Mouse (Mus musculus): ENCODE results near the gene Ehd1.
"Not testable (repeated sequence)": the region's sequence is repeated elsewhere in the genome, so short reads cannot be mapped to it uniquely, and the experiment has no call there.

Ehd1 gene

DNA sequence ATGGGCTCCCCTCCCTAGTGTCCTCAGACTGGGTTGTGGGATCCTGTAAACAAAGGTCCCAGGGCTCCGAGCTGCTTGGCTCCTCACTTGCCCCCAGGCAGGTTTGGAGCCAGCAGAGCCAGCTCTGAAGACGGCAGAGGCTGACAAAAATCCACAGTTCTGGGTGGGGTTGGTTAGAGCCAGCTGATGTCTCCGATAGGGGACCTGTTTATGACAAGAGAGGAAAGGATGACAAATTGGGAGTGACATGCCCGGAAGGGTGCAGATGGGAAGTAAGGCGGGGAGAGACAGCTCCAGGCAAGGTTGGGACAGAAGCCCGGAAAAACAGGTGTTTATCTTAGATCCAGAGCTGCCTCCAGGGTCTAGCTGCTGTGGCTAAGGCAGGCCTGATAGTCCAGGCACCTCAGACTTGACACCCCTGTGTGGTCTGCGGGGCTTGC, 23.9 kb downstream of the Ehd1 start:
- DNase-seq (ENCODE audit: low spot score), result no peak

- DNase-seq (ENCODE audit: low spot score), result no peak
Observed at GRCm38 (mm10) chr19:6302114-6302513, 25.6 kb downstream of the Ehd1 start.

DNA sequence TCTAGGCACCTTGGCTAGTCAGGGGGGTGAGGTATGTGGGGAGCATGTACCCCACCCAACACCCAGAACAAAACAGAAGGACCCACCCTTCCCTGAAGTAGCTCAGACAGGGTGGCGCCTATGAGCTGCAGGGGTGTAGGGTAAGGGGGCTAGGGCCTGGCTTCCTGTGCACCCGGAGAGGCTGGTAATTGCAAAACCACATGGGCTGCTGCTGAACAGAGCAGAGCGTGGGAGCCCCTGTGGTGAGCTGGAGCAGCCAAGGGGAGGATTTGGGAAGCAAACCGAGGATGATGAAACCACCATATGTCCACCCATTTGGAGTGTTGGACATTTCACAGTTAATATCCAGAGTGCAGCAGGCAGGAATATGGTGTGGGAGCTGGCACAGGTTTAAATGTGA, 26.0 kb downstream of the Ehd1 start:
- no peak for DNase-seq (ENCODE audit: low spot score)

GRCm38 (mm10) chr19:6303831-6304230, 27.3 kb downstream of the Ehd1 start:
- no peak for DNase-seq (ENCODE audit: low spot score)

DNA sequence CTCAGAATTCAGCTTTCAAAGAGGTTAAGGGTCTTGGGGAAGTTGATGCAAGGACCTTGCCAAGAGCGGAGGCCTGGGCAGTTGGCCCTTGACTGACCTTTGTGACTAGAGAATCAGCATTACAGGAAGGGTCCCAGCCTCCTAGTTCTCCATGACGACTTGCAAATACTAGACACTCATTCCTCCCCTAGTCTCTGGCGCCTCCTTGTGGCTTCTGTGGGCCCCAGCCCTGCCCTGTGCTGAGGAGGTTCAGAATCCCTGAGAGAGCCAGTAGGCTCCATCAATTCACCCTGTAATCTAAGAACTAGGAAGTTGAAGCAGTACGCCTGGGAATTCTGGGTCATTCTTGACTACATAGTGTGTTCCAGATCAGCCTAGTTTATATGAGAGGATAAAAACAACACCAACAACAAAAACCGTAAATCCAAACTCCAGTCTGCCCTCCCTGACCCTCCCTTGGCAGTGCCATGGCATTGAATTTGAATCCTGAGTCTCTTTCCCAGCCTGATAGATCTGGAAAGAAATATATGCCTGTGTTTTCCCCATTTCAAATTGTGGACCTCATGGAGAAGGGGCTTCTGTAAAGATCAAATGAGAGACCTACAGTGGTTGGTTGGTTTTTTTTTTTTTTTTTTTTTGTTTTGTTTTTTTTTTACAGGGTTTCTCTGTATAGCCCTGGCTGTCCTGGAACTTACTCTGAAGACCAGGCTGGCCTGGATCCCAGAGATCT, 28.4 kb downstream of the Ehd1 start:
- peak; percentile 95 for DNase-seq (ENCODE audit: low spot score)

- no peak for DNase-seq (ENCODE audit: low spot score)
Observed at GRCm38 (mm10) chr19:6305517-6306115, 29.1 kb downstream of the Ehd1 start.

DNA sequence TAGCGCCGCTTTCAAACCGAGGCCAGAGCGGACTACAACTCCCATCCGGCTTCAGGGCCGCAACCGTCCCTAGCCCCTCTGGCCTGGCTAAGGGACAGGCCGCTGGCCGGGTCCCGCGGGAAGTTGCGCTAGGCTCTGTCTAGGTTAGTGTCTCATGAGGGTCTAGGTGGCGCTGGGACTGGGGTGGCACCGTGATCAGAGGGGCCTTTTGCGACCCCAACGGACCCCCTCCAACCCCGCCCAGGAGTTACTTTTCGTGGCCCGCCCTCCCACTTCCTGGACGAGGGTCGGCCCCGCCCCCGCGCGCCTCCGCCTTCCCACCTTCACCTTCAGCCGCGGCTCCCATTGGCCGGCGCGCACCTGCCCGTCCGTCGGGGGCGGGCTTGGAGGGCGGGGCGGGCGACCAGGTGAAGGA, 29.6 kb downstream of the Ehd1 start, which contains the start of gene Cdc42bpg:
TSS of gene Cdc42bpg (plus strand) at position 320 of the 415 bp plus-strand sequence.
- DNase-seq (ENCODE audit: low spot score), result peak; percentile 83

- peak; percentile 84 for DNase-seq (ENCODE audit: low spot score)
Observed at GRCm38 (mm10) chr19:6306586-6306985, 30.1 kb downstream of the Ehd1 start.

DNA sequence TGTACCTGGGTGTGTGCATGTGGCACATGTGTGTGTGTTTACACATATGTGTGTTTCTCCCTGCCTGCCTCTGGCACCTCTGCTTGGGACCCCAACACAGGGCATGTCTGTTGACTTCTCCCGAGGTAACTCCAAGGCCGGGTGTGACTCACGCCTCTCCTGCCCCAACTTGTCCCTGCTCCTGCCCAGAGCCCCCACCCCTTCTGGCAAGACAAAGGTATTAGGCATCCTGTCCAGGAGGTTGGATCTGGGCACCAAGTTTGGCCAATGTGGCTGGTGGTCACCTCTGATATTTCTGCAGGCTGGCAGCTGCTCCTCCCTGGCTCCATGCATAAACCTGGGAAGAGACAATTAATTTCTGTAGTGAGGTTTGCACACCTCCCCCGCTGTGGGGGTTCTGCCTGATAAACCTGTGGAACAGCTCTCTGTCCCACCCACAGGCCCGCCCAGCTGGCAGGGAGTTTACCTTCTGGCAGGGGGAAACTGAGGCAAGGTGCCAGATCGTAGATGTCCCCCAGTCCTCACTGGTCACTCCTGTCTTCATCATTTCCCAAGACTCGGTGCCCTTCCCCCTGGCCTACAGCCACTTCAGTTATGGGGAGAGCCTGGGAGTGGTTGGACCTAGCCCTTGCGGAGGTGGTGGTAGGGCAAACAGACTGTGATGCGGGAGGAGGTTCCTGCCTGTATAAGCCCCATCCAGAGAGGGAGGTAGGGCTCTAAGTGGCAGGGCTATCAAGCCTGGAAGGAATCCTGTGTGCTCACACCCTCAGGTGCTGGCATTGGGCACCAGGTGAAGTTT, 31.4 kb downstream of the Ehd1 start:
- no peak for DNase-seq (ENCODE audit: low spot score)

GRCm38 (mm10) chr19:6310181-6310580, 33.7 kb downstream of the Ehd1 start:
- DNase-seq (ENCODE audit: low spot score), result no peak

- not testable (repeated sequence) for DNase-seq (ENCODE audit: low spot score)
Observed at GRCm38 (mm10) chr19:6311783-6312182, 35.3 kb downstream of the Ehd1 start.

DNA sequence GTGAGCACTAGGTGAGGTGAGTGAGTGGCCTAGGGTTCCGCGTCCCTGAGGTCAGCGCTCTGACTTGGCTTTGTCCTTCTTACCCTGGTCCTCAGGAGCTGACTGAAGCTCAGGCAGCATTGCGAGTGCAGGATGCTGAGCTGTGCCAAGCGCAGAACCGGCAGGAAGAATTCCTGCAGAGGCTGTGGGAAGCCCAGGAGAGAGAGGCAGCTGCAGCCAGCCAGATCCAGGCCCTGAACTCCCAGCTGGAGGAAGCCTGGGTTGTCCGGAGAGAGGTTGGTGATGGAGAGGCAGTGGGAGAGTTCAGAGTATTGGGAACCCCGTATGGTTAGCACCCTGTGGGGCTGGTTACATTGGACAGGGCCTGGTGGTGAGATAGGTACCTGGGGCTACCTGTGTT, 37.3 kb downstream of the Ehd1 start:
- DNase-seq (ENCODE audit: low spot score), result no peak

- no peak for DNase-seq (ENCODE audit: low spot score)
Observed at GRCm38 (mm10) chr19:6314513-6314912, 38.0 kb downstream of the Ehd1 start.

DNA sequence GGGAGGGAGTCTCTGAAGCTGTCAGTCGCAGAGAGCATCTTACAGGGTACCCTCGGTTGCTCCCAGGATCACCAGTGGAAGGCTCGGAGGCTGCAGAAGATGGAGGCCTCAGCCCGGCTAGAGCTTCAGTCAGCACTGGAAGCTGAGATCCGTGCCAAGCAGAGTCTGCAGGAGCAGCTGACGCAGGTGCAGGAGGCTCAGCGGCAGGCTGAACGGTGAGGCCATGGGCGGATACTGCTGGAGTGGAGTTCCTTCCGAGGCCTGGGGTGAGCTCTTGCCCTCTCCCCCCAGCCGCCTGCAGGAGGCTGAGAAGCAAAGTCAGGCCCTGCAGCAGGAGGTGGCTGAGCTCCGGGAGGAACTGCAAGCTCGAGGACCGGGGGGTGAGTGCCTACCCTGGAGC, 39.0 kb downstream of the Ehd1 start:
- DNase-seq (ENCODE audit: low spot score), result no peak

GRCm38 (mm10) chr19:6318145-6318544, 41.6 kb downstream of the Ehd1 start:
- no peak for DNase-seq (ENCODE audit: low spot score)

GRCm38 (mm10) chr19:6321358-6321757, 44.8 kb downstream of the Ehd1 start:
- DNase-seq (ENCODE audit: low spot score), result no peak

- DNase-seq (ENCODE audit: low spot score), result no peak
Observed at GRCm38 (mm10) chr19:6321786-6322621, 45.5 kb downstream of the Ehd1 start.

DNA sequence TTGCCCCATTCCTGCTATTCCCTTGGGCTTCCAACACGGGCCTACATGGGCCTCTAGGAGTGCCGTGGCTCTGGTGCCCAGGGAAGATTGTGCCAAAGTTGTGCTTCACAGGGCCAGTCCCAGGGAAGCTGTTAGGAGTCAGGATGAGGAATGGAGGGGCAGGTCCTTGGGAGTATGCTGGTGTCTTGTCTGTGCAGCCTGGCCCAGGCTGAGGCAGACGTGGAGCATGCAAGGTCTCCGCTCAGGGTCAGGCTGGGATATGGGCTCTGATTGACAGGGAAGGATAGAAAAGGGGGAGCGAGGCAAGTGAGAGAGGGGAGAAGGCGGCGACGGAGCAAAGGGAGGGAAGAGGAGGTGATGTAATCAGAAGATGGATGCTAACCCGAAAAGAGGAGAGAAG, 48.2 kb downstream of the Ehd1 start:
- no peak for DNase-seq (ENCODE audit: low spot score)

DNA sequence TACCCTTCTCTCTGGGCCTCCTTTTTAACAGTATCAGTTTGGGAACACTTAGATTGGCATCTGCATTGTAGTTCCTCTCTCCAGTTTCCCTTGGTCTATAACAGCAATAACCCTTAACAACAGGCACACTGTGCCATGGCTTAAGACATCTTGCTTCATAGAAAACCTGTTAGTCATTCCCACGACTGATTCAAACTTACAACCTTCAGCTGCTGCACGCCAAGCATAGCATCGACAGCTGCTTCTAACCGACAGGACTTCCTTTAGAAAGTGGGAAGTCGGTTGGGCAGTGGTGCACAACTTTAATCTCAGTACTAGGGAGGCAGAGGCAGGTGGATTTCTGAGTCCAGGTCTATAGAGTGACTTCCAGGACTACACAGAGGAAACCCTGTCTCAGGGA, 54.7 kb downstream of the Ehd1 start:
- no peak for DNase-seq (ENCODE audit: low spot score)

- DNase-seq (ENCODE audit: low spot score), result peak; percentile 87
Observed at GRCm38 (mm10) chr19:6331719-6332516, 55.4 kb downstream of the Ehd1 start.
